ENCODE assay signal across 7 mouse cellular contexts in the genomic region with DNA sequence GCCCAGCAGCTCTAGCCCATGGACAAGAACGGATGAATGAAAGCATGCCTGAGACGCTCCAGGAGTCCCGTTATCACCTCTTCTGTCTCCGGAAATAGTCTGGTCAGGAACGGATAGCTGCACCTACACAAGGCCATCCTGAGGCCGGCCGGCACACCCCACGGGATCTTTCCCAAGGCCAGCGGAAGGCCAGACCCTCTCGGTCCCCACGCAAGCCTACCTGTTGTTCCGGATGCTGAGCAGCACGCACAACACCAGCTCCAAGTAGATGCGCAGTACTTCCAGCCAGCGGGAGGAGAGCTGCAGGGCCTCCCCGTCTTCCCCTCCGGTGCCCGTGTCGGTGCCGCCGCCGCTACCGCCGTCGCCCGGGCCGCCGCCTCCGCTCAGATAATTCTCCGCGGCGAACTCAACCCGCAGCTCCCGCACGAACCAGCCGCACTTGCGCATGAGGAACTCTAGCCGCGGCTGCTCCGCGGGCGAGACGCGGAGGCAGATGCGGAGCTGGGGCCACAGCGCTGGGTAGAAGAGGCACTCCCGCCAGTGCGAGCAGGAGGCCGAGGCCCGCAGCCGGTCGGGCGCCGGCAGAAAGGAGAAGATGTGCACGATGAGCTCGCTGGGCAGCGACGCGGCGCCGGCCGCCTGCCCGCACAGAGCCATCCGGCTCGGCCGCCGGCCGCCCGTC. TPM values are rescaled to one million over a fixed set of nuclear protein-coding genes. Genes with fewer than 3 reads are reported as not detected.
DNase-seq lines count a peak whose midpoint lies in the region; TF ChIP-seq lines count a peak whose summit lies in the region.

No protein-coding gene starts in this region.

- H3K27ac ChIP-seq in ES-E14 (ENCODE audit: insufficient read depth, low read depth, low read length, poor library complexity, severe bottlenecking): no peak overlapping the region; the same call in 1 of the 2 replicates
- peak overlapping the region; percentile 96 for H3K27ac ChIP-seq in forebrain, embryonic 10.5 days

- no peaks in the 10 kb centered on the region for H3K27me3 ChIP-seq in forebrain, embryonic 10.5 days (ENCODE audit: poor library complexity, severe bottlenecking)

- no peaks in the 10 kb centered on the region for H3K9me3 ChIP-seq in ES-E14 (ENCODE audit: control insufficient read depth, insufficient read depth, low read depth, low read length)
- H3K9me3 ChIP-seq in forebrain, embryonic 10.5 days: no peaks in the 10 kb centered on the region

- peak overlapping the region; percentile 96 for H3K9ac ChIP-seq in ES-E14 (ENCODE audit: insufficient read depth, low read depth, low read length, poor library complexity, severe bottlenecking)

- intact Hi-C loops in heart, postnatal 25 days (cut with DNase I): loop anchor here (5.0 to 10.0 kb wide), 3 partner anchors 86 to 1984 kb away; partner anchors contain the start of genes Mipol1, Pnn and Prps1l3

- H3K4me3 ChIP-seq in ES-E14 (ENCODE audit: insufficient read depth in 1 of 2, low read depth in 1 of 2, low read length in 2 of 2, poor library complexity in 1 of 2, severe bottlenecking in 1 of 2): peak overlapping the region; percentile 89 to 99
- H3K4me3 ChIP-seq in forebrain, embryonic 10.5 days: peak overlapping the region; percentile 84

- peaks cover 2 to 4% of the 10 kb centered on the region in 2 experiments; a peak in 3 of 4 replicates for H3K4me1 ChIP-seq in ES-E14 (ENCODE audit: control insufficient read depth in 2 of 2, insufficient read depth in 2 of 2, low read length in 2 of 2, poor library complexity in 1 of 2)
- H3K4me1 ChIP-seq in forebrain, embryonic 10.5 days: peaks cover 14% of the 10 kb centered on the region

- in situ Hi-C loops in ES-E14 (cut with MboI; ENCODE audit: low sequenced_read_pairs in 2 of 2, unreplicated experiment in 2 of 2): no loop called here

- no peak for DNase-seq in ES-E14 (ENCODE audit: low read depth, low spot score)
- peak; percentile 27 for DNase-seq in adrenal gland, postnatal 25 days
- no peak for DNase-seq in forebrain, embryonic 10.5 days (ENCODE audit: extremely low spot score, low spot score)
- DNase-seq in heart, postnatal 25 days (ENCODE audit: low spot score): peak; percentile 4
- peak; percentile 43 to 60 for DNase-seq in left cerebral cortex, adult 18-20 months (ENCODE audit: low spot score in 2 of 2)
- peak; percentile 16 for DNase-seq in lung, postnatal 25 days (ENCODE audit: low spot score)
- DNase-seq in right cerebral cortex, postnatal 10 days (ENCODE audit: low spot score in 2 of 2): peak; percentile 65 to 70

- WGBS in forebrain, embryonic 10.5 days: 2% methylated on average over 69 of the region's 69 CpGs

- H3K36me3 ChIP-seq in ES-E14 (ENCODE audit: control insufficient read depth, insufficient read depth, low read length, poor library complexity, severe bottlenecking): no peaks in the 10 kb centered on the region
- H3K36me3 ChIP-seq in forebrain, embryonic 10.5 days (replicated peaks): no peaks in the 10 kb centered on the region

TF ChIP-seq in ES-E14, 5 proteins besides CTCF, POLR2A, EP300 and RAD21:
- TF ChIP-seq CHD2 (IDR thresholded peaks at IDR 0.05; ENCODE audit: low read depth, low read length) (no peak), MAFK (IDR thresholded peaks at IDR 0.05; ENCODE audit: insufficient read depth, low read depth, low read length) (no peak), ZC3H11A (IDR thresholded peaks at IDR 0.05; ENCODE audit: borderline replicate concordance, low read depth, low read length) (no peak), HCFC1 (IDR thresholded peaks at IDR 0.05; ENCODE audit: borderline replicate concordance, insufficient read depth, low read length) (peak; percentile 20; the same call in 1 of the 2 replicates), ZNF384 (IDR thresholded peaks at IDR 0.05; ENCODE audit: low read depth, low read length) (no peak)
TF ChIP-seq in ES-E14: peak in this region for 1.

RNA-seq across cellular contexts. Expression of gene Fbxo33, which starts 0.7 kb away (rescaled TPM):
- 41.5 and 47.4 TPM in 2 replicates for total RNA-seq in ES-E14 (2012; rRNA removed)
- total RNA-seq in adrenal gland, postnatal 25 days (2021): 29.2 and 43.3 TPM in 2 replicates
- polyA plus RNA-seq in forebrain, embryonic 10.5 days (2016; fragmentation: Nextera tagmentation; extraction: Ambion mirVana): 5.0 and 6.1 TPM in 2 replicates
- total RNA-seq in heart, postnatal 25 days (2021): 1 to 10 TPM; 7.9 to 9.3 TPM
- total RNA-seq in left cerebral cortex, adult 18-20 months (2021): 10 to 100 TPM; 74.9 to 91.7 TPM

Comparison
In these comparisons a context has a peak if more than half of its experiments do, and no peak if none do; other contexts are left out.
1. DNase-seq: peak in adrenal gland, postnatal 25 days (single experiment), heart, postnatal 25 days (single experiment), left cerebral cortex, adult 18-20 months (2 of 2), lung, postnatal 25 days (single experiment) and right cerebral cortex, postnatal 10 days (2 of 2); none in ES-E14 (single experiment) and forebrain, embryonic 10.5 days (single experiment).